Mouse (Mus musculus) testis, adult 2 months (tissue): ENCODE results near the gene Lman1l. TPM values are rescaled to one million over a fixed set of nuclear protein-coding genes. Genes with fewer than 3 reads are reported as not detected.

Experiments
- H3K27ac ChIP-seq: fragments of 200-500 bp; 2 replicates; pipeline ENCODE4 v1.5.1; 2012; ENCODE audit warnings: low read depth, low read length; ENCODE audit not compliant: control insufficient read depth, insufficient read depth
- H3K27me3 ChIP-seq: fragments of 200-500 bp; 2 replicates; pipeline ENCODE4 v1.6.1; 2012; ENCODE audit warnings: mild to moderate bottlenecking, low read length, moderate library complexity; ENCODE audit not compliant: control insufficient read depth, insufficient read depth
- H3K36me3 ChIP-seq: fragments of 200-500 bp; 2 replicates; pipeline ENCODE4 v1.6.1; 2012; ENCODE audit warnings: mild to moderate bottlenecking, low read length; ENCODE audit not compliant: control insufficient read depth, insufficient read depth
- H3K4me1 ChIP-seq: fragments of 200-500 bp; 2 replicates; pipeline ENCODE4 v1.6.1; 2012; ENCODE audit warnings: low read length; ENCODE audit not compliant: control insufficient read depth, insufficient read depth
- H3K4me3 ChIP-seq: fragments of 200-500 bp; 2 replicates; pipeline ENCODE4 v1.5.1; 2012; ENCODE audit warnings: low read depth, mild to moderate bottlenecking, low read length, moderate library complexity, mixed read lengths; ENCODE audit not compliant: control insufficient read depth
- CTCF ChIP-seq: fragments of 200-500 bp; IDR thresholded peaks from 2 replicates; pipeline ENCODE4 v1.5.1; 2012; ENCODE audit warnings: low read depth, mild to moderate bottlenecking, inconsistent platforms, low read length, moderate library complexity; ENCODE audit not compliant: control insufficient read depth, insufficient read depth, insufficient replicate concordance
- POLR2A ChIP-seq: fragments of 200-500 bp; IDR thresholded peaks from 2 replicates; pipeline ENCODE4 v1.6.1; 2012; ENCODE audit warnings: low read depth, mild to moderate bottlenecking, inconsistent platforms, low read length, moderate library complexity; ENCODE audit not compliant: control insufficient read depth
- polyA plus RNA-seq: library from polyadenylated mRNA; depleted of rRNA; stranded (reverse); fragments of >200 nt; gene quantifications from 2 replicates; pipeline ENCODE4 v1.2.3, GENCODE M21; 2012

The Lman1l gene
- polyA plus RNA-seq, 1 experiment = 0.06 TPM

DNA sequence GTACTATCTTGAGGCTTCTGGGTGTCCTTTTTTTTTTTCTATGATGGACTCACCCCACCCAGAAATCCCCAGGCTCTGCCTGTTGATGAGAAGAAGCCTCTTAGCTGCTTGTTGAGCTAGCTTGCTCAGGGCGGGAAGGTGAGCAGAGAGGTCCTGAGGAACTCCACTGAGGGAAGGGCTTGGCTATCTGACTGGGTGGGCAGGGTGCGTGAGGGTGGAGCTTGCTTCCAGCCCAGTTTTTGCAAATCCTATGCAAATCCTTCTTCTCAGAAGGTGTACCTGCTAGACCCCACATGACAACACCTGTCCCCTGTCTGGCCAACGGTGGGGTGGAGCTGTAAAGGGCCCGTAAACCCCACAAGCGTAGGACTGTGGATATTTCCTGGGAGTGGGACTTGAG is 32.7 kb upstream of the Lman1l start, which contains the start of gene Csk:
Gene Csk, minus strand, starts transcription at position 349 of the 400 bp plus-strand sequence.
- no peaks in the 10 kb centered on the region for H3K36me3 ChIP-seq
- H3K4me1 ChIP-seq = peaks cover 8% of the 10 kb centered on the region
- no peak within 1 kb of the TSS for H3K4me3 ChIP-seq
- no peak within 1 kb of the TSS for H3K27ac ChIP-seq
- H3K27me3 ChIP-seq = no peaks in the 10 kb centered on the region
- TF ChIP-seq CTCF (no peak), POLR2A (no peak)

DNA sequence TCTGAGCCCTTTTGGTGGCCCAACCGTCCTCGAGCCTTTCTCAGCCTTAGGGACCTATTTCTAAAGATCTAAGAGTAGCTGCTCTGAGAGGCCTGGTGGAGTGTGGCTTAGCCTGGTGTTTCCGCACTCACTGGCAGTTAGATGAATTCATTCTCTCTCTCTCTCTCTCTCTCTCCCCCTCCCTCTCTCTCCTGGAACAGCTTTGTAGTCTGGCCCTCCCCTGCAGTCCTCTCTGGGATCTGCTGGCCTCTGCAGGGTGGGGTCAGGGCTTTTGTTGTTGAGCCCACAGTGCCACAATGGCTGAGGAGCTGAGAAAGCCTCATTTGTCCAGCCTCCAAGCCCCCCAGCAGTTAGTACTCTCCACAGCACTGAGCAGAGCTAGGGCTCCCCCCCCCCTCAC is 32.3 kb upstream of the Lman1l start:
- TF ChIP-seq CTCF (no peak), POLR2A (no peak)
- Histone ChIP-seq H3K27me3 (no peaks in the 10 kb centered on the region), H3K4me3 (no peak overlapping the region), H3K36me3 (no peaks in the 10 kb centered on the region), H3K4me1 (peaks cover 8% of the 10 kb centered on the region), H3K27ac (no peak overlapping the region)

- TF ChIP-seq POLR2A (no peak), CTCF (no peak)
- Histone ChIP-seq H3K36me3 (no peaks in the 10 kb centered on the region), H3K4me3 (no peak overlapping the region), H3K4me1 (peaks cover 8% of the 10 kb centered on the region), H3K27ac (no peak overlapping the region), H3K27me3 (no peaks in the 10 kb centered on the region)
Measured at GRCm38 (mm10) chr9:57652351-57652750, 31.8 kb upstream of the Lman1l start.

DNA sequence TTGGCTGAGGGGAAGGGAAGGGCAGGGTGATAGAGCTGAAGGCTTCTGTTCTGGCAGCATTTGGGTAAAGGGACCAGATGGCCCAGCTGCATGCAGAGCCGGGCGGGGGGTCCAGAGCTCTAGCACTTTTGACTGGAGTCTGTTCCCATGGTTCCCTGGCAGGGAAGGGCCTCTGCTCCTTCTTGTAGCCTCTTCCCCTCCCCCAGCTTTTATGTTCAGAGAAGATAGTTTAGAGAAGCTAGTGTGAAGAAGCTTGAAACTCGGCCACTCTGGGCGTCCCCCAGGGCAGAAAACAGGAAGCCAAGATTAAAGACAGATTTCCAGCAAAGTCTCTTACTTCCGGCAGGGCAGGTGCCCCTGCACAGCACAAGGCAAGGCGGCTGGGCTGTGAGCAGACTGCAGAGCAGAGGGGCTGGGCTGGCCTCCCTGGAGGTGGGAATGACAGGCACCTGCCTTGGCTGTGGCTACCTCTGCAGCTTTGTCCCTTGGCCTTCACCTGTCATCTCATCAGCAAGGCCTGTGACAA is 30.3 kb upstream of the Lman1l start:
- H3K4me1 ChIP-seq = peaks cover 5% of the 10 kb centered on the region
- no peak overlapping the region for H3K4me3 ChIP-seq
- H3K36me3 ChIP-seq = no peaks in the 10 kb centered on the region
- no peak overlapping the region for H3K27ac ChIP-seq
- TF ChIP-seq CTCF = no peak
- no peak for TF ChIP-seq POLR2A
- H3K27me3 ChIP-seq = no peaks in the 10 kb centered on the region

- H3K27ac ChIP-seq = no peak overlapping the region
- H3K4me3 ChIP-seq = no peak overlapping the region
- H3K27me3 ChIP-seq = no peaks in the 10 kb centered on the region
- no peaks in the 10 kb centered on the region for H3K36me3 ChIP-seq
- H3K4me1 ChIP-seq = peaks cover 3% of the 10 kb centered on the region
- no peak for TF ChIP-seq CTCF
- no peak for TF ChIP-seq POLR2A
Measured at GRCm38 (mm10) chr9:57650130-57650785, 29.7 kb upstream of the Lman1l start.

DNA sequence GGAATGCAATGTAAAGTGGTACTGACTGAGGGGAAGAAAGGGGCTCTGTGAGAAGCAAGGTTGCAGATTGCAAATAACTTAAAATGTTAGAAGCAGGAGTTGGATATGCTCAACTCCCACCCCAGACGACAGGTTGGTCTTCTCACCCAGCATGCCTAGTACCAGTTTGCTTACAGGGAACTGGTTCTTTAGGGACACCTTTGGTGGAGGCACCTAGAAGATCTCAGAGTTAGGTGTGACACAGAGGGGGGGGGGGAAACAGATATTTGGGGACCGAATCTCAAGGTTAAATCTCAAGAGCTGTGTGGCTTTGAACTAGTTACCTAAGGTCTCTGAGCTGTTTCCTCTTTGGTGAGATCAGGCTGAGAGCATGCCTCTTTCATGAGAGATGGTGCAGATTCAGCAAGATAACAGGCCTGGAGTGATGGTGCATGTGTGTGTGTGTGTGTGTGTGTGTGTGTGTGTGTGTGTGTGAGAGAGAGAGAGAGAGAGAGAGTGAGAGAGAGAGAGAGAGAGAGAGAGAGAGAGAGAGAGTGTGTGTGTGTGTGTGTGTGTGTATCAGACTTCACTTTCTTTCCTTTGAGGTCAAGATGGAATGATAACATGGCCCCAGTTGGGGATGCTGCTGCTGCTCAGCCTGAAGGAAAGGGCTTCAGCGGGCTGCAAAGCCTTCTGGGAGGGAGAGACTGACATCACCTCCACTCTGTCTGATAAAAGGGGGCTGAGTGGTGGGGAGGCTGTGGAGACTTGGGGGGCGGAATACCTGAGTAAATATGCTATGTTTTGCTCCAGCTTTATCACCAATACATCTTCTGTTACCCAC is 26.9 kb upstream of the Lman1l start:
- Histone ChIP-seq H3K4me3 (no peak overlapping the region), H3K36me3 (no peaks in the 10 kb centered on the region), H3K4me1 (peaks cover 11% of the 10 kb centered on the region), H3K27ac (no peak overlapping the region), H3K27me3 (no peaks in the 10 kb centered on the region)
- no peak for TF ChIP-seq POLR2A
- TF ChIP-seq CTCF = no peak

- H3K4me1 ChIP-seq = peaks cover 11% of the 10 kb centered on the region
- H3K27me3 ChIP-seq = no peaks in the 10 kb centered on the region
- TF ChIP-seq POLR2A (no peak), CTCF (no peak)
Measured at GRCm38 (mm10) chr9:57646551-57647103, 26.1 kb upstream of the Lman1l start.

More at GRCm38 (mm10) chr9:57646551-57647103, 26.1 kb upstream of the Lman1l start:
- Histone ChIP-seq H3K27ac (no peak overlapping the region), H3K4me3 (no peak overlapping the region), H3K36me3 (no peaks in the 10 kb centered on the region)
